Mouse (Mus musculus): Measurements from ENCODE around the gene Map3k9.

DNA sequence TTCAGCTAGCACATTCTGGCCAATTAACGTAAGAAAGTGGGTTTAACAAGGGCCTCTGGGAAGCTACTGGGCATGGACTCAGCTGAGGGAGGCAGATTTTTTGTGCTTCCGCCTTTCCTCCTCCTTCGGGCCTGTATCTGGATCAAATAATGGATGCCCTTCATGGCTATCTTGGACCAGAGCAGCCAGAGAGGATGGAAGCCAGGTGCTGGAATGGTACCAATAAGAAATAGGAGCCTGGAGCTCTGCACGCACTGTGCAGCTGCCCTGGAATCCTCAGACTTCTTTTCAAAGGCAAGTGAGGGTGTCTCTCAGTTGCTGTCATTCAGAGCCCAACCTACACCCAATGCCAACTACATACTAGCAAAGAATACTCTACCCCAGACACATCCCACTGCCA is 11.5 kb downstream of the Map3k9 start:
- TF ChIP-seq EP300 (IDR thresholded peaks at IDR 0.05; ENCODE audit: insufficient read depth, low read depth, low read length) = no peak
- no peak for TF ChIP-seq CTCF (IDR thresholded peaks at IDR 0.05; ENCODE audit: low read depth, low read length)

Measured in ES-Bruce4 (cell line).